Mouse (Mus musculus): ENCODE results near the gene Hoxa4. TPM values are rescaled to one million over a fixed set of nuclear protein-coding genes. Genes with fewer than 3 reads are reported as not detected.

Hoxa4 gene
- not detected in 4 replicates for total RNA-seq (2023; ENCODE audit: inconsistent age)

GRCm38 (mm10) chr6:52190906-52191810 lies at the start of gene Hoxa4:
Hoxa4 (minus strand) TSS chr6:52191753.

GRCm38 (mm10) chr6:52240389-52241000 lies 48.9 kb upstream of the Hoxa4 start, which contains the start of gene Hoxa10:
Hoxa10 (minus strand) TSS chr6:52240854.

DNA sequence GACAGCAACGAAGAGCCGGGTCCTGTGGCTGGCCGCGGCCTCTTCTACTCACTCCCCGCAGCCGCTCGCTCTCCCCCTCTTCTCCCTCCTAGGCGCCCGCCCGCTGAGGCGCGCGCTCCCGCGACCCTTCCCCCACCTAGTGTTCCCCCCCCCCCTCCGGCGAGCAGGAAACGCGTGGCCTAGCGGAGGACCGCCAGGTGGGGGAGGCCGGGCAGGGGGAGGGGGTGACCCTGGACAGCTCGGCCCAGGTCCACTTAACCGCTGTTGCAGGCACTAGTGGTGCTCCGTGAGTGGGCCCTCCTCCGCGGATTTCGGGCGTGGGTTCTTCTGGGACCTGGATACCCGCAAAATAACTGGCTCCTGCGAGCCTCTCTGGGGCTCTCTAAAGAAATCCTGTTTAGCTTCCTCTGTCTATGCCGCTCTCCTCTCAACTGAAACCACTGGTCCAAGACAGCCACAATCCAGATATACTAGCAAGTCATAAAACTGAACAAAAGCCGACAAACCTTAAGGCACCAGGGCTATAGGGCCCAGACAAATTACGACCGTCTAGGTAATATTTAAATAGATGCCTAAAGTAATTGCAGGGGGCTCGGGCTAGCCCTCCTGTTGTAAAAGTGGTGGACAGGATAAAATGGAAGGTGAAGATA lies 39.1 kb upstream of the Hoxa4 start, which contains the start of gene Hoxa9:
Gene Hoxa9 (minus strand): TSS at position 574 of the 650 bp plus-strand sequence.

DNA sequence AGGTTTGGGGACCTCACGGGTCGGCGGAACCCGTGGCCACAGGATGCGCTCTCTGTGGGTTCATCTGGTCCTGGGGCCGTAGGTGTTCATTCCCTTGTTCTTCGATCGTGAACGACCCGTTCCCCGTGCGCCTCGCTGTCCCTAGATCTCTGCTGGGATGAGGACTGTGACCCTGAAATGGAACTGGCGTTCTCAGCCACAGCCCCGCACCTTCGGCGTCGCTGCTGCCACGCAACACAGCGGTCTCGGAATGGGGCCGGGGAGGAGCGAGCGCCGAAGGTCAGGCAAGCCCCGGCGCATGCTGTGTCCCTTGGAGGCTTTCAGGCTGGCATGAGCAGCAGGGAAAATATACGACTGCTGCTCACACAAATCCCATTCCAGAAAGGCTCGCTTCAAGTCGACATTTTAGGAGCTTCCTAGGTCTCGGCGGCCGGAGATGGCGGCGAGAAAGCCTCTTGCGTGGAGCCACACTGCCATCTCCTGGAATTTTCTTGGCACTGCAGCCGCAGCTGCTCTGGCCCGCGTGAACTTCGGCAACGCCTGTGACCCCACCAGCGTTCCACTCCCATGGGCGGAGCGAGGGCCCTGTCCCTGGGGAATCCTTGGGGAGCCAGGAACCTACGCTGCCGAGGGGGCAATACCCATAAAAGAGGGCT lies 29.9 kb upstream of the Hoxa4 start, which contains the start of gene Hoxa7:
Gene Hoxa7 (minus strand): TSS at position 518 of the 656 bp plus-strand sequence.

DNA sequence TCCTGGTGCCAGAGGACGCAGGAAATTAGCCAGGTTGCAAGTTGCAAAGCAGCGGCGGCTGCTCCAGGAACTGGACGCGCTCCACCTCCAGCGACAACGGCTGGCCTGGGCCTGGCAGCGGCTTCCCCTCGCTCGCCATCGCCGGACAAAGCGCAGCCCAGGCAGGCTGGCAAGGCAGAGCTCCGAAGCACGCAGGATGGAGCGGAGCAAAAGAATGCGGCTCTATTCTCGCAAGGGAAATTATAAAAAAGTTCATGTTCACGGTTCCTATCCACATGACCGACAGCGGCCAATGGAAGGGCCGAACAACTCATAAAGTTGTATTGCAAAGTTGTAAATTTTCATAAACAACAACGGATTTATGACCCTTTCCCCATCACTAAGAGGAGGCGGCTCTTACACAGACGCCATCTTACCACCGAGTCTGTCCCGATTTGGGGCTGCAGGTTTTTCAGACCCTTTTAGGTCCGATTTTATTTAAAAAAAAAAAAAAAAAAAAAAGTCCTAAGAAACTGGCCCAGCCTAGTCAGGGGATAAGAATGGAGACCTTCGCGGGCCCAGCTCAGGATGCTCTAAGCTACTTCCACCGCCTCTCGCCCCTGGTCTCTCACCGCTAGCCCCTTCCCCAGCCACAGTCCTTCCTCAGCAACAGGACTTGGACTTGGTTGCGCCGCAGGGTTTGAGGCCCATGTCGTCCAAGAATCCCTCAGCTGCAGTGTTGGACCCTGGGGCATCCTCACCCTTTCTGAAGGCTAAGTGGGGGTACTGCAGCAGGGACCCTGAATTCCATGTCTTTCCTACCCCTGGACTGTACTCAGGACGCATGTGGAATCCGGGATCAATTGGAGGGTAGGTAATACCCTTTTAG lies 21.8 kb upstream of the Hoxa4 start, which contains the start of the genes Hoxa3 and Gm28308:
Gene Hoxa3 (minus strand): TSS at position 218 of the 868 bp plus-strand sequence.
Gene Gm28308 (minus strand): TSS at position 221 of the 868 bp plus-strand sequence.

DNA sequence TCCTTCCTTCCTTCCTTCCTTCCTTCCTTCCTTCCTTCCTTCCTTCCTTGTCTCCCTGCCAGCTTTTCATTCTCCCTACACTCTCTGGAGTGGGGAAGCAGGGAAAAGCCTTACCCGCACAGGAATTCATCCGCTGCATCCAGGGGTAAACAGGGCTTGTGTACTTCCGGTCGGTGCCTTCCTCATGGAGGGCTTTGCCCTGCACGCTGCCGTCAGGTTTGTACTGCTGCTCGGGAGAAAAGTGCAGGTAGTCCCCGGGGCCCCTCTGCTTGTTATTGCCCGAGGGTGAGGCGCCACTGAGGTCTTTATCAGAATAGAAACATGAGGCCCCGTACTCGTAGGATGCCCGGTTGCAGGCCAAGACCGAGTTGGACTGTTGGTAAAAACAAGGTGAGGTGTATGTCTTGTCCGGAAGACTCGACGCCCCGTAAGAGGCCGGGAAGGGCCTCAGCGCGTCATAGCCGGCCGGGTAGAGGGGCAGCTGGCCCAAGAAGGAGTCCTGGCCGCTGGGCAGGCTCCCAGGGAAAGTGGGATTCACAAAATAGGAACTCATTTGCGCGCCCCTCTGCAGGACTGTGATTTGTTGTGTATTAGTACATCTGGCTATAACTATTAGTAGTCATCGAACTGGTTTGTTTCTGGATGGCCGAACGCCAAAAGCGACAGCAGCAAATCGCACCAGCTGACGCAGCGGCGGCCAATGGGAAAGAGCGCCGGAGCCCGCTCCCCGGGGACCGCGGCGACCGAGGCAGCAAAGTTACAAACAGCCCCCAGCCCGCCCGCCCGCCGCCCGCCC lies 16.7 kb upstream of the Hoxa4 start, which contains the start of gene Hoxa6:
Gene Hoxa6 (minus strand): TSS at position 651 of the 796 bp plus-strand sequence.

DNA sequence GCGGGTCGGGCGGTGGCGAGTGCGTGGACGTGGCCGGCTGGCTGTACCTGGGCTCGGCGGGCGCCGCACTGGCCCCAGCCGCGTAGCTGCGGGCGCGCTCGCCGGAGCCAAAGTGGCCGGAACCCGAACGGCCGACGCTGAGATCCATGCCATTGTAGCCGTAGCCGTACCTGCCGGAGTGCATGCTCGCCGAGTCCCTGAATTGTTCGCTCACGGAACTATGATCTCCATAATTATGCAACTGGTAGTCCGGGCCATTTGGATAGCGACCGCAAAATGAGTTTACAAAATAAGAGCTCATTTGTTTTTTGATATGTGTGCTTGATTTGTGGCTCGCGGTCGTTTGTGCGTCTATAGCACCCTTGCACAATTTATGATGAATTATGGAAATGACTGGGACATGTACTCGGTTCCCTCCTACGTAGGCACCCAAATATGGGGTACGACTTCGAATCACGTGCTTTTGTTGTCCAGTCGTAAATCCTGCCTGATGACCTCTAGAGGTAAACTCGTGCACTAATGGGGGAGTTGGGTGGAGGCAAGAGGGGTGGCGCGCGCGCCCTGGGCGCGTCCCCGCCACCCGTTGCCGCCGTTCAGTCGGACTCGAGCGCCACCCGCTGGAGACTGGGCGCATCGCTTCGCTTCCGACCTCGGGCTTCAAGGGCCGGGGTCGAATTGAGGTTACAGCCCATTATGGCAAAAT lies 12.6 kb upstream of the Hoxa4 start, which contains the start of gene Hoxa5:
Gene Hoxa5 (minus strand): TSS at position 538 of the 703 bp plus-strand sequence.

GRCm38 (mm10) chr6:52177061-52177735 lies 14.4 kb downstream of the Hoxa4 start, which contains the start of gene 5730596B20Rik:
5730596B20Rik (plus strand) TSS chr6:52177498.

GRCm38 (mm10) chr6:52164626-52165440 lies 26.7 kb downstream of the Hoxa4 start, which contains the start of gene Hoxa2:
Hoxa2 (minus strand) TSS chr6:52164831.

GRCm38 (mm10) chr6:52158276-52159051 lies 33.1 kb downstream of the Hoxa4 start, which contains the start of gene Hoxa1:
Hoxa1 (minus strand) TSS chr6:52158317.

Other genes with a start within 250 kb of the Hoxa4 start
- gene Skap2, start 179.2 kb downstream of the Hoxa4 start, total RNA-seq (2023; ENCODE audit: inconsistent age): 40.7 to 48.9 TPM (median 44.1 TPM) in 4 replicates
- not detected in 4 replicates for gene Hoxa1, start 33.4 kb downstream of the Hoxa4 start, total RNA-seq (2023; ENCODE audit: inconsistent age)
- gene Hoxa2, start 26.9 kb downstream of the Hoxa4 start, total RNA-seq (2023; ENCODE audit: inconsistent age): not detected in 4 replicates
- not detected in 4 replicates for gene 5730596B20Rik, start 14.3 kb downstream of the Hoxa4 start, total RNA-seq (2023; ENCODE audit: inconsistent age)
- not detected in 4 replicates for gene Hoxa5, start 12.8 kb upstream of the Hoxa4 start, total RNA-seq (2023; ENCODE audit: inconsistent age)
- gene Hoxa6, start 17.0 kb upstream of the Hoxa4 start, total RNA-seq (2023; ENCODE audit: inconsistent age): 0.64 TPM in 1 of 4 replicates, not detected in the others
- gene Hoxa3, start 21.6 kb upstream of the Hoxa4 start, total RNA-seq (2023; ENCODE audit: inconsistent age): 0.18 TPM in 1 of 4 replicates, not detected in the others
- gene Gm28308, start 21.6 kb upstream of the Hoxa4 start, total RNA-seq (2023; ENCODE audit: inconsistent age): not detected in 4 replicates
- not detected in 4 replicates for gene Hoxa7, start 30.1 kb upstream of the Hoxa4 start, total RNA-seq (2023; ENCODE audit: inconsistent age)
- gene Hoxa9, start 39.3 kb upstream of the Hoxa4 start, total RNA-seq (2023; ENCODE audit: inconsistent age): not detected in 4 replicates
- not detected in 4 replicates for gene Hoxa10, start 49.1 kb upstream of the Hoxa4 start, total RNA-seq (2023; ENCODE audit: inconsistent age)
- not detected in 4 replicates for gene Hoxa11, start 54.1 kb upstream of the Hoxa4 start, total RNA-seq (2023; ENCODE audit: inconsistent age)
- gene Hoxa13, start 69.1 kb upstream of the Hoxa4 start, total RNA-seq (2023; ENCODE audit: inconsistent age): not detected in 4 replicates
- gene Evx1, start 121.7 kb upstream of the Hoxa4 start, total RNA-seq (2023; ENCODE audit: inconsistent age): not detected in 4 replicates